Mouse (Mus musculus): ENCODE measurements around the gene Pld3.

The Pld3 gene

DNA sequence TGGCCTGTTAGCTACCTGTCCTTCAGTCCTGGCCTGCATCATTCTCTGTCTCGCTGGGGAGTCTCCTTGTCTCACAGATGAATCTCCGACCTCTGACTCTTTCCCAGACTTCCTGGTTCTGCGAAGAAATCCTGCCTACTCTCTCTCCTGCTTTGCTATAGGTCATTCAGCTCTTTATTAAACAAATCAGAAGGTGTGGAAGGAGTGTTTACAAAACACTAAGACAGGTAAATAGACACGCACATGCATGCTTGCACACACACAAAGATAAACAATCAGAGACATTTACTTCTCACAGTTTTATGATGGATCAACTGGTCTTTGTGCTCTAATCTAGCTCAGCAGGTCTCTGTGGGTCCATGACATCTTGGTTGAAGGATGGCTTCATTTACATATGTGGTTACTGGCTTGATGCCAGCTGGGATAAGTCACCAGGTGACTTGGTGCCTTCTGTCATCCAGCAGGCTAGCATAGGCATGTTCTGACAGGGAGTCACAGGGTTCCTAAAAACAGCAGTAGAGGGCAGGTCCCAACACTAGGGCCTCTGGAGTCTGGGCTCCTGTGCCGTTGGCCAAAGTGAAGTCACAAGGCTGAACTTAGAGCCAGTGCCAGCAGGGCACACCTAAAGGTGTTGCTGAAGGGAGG is 16.7 kb upstream of the Pld3 start:
- DNase-seq (ENCODE audit: low read depth): no peak

DNA sequence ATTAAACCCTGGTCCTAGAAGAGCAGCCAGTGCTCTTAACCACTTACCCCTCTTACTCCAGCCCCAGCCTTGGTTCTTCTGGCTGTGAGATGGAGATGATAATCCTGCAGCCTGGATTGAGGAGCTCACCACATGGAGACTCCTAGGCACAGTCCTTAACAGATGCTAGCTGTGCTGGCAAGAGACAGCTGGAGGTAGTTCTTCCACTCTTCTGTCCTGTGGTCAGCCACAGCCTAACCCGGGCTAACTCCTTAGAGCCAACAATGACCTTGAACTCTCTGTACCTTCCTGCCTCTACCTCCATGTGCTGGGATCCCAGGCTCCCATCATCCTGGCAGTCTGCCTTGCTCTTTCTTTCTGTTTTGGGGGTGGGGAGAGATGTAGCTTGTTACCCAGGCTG is 8.0 kb upstream of the Pld3 start:
- no peak for DNase-seq (ENCODE audit: low read depth)

DNA sequence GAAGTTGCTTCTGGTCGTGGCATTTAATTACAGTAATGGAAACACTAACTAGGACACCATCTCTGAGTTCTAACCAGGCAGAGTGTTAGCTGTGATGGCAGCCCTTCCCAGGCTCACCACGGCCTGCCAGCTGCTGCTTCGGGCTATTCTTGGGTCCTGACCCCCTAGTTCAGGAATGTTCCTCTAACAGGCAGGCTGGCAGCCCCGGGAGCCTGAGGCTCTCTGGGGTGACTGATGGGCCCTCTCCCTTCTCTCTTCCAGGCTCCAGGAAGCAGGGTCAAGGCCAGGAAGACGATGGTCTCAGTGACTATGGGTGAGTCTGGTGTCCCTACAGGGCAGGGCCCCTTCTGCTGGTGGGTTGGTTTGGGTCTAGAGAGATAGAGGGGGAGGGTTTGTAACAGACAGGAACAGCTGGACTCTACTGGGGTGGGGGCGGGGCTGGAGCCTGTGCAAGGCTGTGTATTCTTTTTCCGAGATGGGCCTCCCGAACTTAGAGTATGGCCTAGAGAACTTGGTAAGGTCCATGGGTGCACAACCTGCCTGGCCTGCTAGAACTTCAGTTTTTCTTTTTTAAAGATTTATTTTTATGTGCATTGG is 7.4 kb upstream of the Pld3 start:
- no peak for DNase-seq (ENCODE audit: low read depth)

DNA sequence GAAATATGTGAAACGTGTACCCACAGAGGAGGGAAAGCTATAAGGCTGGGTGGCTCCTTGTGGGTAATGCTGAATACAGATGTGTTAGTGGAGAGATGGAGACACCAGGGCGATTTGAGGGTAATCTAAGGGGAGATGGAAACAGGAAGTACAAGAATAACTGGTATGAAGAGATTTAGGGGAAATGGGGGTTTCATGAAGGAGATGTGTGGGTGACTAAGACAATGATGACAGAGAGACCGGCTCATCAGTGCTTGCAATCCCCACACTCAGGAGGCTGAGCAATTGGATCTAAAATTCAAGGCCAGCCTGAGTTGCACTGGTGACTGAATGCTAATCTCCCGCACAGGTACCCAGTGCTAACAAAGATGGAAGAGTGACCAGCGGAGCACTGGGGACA is 948 bp downstream of the Pld3 start:
- peak; percentile 39 for DNase-seq (ENCODE audit: low read depth)

DNA sequence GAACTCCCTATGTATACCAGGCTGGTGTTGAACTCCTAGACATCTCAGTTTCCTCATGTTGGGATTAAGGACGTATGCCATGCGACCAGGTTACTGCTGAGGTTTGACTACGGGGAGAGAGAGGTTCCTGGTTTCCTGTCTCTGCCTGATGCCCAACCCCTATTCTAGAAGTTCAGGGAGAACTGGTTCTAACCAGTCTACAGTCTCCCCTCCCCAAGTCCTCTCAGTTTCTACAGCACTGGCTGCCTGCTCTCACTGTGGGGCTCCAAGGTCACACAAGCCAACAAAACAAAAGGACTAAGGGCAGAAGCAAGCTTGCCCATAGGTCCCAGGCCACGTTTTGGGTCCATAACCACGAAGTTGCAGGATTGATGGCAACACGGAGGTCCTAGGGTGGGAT is 3.4 kb downstream of the Pld3 start:
- DNase-seq (ENCODE audit: low read depth): no peak

DNA sequence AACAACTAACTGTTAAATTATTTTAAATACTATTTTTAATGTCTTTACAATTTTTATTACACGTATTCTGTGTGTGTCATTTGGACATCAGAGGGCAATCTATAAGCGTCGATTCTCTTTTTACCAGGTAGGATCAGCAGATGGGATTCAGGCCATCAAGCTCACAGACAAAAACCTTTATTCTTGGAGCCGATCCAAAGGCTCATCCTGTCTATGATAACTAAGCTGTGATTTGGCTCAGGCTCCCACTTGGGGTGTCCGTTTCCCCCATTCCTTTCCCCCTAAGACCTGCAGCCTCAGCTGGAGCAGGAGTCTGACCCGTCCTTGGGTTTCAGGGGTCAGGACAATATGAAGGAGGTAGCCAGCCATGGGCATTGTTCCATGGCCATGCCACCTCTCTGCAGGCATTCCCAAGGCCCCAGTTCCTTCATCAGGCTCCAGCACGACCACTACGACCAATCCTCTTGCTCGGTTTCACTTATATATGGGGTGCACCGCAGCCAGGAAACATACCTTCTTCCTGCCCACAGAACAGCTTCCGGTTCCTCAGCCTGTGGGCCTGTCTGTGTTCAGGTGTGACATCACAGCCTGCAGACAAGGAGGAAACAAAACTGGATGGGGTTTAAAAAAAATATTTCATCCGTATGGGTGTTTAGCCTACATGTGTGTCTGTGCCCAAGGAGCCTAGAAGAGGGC is 8.2 kb downstream of the Pld3 start:
- peak; percentile 93 for DNase-seq (ENCODE audit: low read depth)

DNA sequence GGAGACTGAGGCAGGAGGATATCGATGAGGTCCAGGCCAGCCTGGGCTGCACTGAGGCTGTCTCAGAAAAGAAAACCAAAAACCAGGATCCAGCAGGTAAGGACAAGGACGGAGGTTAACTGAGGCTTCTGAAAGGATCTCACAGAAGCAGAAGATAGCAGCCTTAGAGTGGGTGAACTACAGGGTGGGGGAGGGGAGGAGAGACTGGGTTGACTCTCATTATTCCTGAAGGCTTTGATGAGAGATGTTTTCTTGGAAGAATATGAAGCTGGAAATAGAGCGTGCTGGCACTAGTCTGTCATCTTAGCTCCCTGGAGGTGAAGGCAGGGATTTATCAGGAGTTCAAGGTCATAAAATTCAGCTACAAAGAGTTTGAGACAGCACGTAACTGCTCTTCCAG is 9.2 kb downstream of the Pld3 start:
- no peak for DNase-seq (ENCODE audit: low read depth)

DNA sequence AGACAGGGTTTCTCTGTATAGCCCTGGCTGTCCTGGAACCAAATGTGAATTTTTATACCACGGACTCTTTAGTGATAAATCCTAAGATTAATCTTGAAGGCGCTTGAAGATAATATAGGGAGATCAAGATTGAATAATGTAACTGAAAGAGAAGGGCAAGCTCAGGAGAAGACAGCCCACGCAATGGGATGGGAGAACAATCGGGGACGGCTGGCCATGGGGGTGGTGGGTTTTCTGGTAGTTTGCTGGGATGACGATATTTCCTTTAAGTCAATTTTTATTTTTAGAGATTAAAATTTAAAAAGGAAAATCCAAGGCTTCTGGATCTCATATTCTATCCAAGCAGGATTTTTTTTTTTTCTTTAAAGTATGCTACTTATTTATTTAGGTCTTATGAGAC is 10.0 kb downstream of the Pld3 start:
- DNase-seq (ENCODE audit: low read depth): no peak

DNA sequence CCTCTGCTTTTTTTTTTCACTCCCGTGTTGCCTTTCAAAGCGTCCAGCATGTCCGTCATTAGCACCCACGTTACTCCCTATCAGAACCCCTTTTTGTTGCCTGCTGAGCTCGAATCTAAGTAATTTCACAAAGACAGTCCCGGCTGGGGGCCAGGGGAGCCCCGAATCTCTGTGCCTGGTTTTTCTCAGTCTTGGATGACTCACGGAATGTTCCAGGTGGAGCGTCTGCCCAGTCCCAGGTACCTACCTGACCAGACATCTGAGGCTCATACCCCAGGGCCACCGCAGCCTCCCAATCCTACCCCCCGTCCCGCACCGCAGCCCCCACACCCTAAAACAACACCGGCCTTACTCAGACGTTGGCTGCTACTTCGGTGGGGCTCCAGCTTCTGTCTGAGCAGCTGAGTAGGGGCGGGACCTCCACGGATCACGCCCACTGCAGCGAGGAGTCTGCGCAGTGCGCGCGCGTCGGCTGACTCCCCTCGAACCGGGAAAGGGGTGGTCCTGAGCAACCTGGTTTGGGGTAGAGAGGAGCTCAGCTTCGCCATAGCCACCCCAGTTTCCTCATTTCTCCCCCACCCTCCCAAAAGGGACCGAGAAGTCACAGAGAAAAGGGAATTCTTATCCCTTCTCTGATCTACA is 10.5 kb downstream of the Pld3 start:
- DNase-seq (ENCODE audit: low read depth): peak; percentile 90

DNA sequence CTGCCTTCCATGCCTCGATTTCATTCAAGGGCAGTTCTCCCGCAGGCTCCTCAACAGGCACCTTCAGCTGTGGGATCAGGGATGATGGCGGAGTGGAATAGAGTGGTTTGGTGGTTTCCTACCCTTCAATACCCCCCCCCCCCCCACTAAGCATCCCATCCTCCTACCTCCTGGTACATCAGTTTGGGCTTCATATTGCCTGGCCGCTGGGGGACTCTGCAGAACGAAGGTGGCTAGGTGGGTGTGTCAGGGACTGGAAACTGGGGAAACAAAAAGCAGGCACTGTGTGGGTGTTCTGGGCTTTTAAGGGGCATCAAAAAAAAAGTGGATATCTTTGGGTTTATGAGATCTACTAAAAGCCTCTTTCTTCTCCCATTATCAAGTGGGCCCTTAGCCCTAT is 11.1 kb downstream of the Pld3 start:
- DNase-seq (ENCODE audit: low read depth): no peak

DNA sequence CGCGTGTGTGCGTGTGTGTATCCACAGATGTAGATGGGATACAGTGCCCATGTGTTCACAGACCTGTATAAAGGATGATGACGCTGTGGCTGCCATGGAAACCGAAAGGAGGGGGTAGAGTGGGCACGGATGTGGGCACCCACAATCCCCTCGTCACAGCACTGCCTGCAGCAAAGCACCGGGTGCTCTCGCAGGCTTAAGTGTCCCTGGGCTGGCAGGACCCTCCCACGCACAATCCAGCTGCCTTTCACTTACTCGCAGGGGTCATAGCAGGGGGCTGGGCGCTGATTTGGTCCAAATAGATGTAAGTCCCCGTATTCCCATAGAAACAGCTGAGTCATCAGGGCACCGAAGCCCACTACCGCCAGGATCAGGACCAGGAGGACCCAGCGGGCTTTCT is 11.6 kb downstream of the Pld3 start:
- DNase-seq (ENCODE audit: low read depth): peak; percentile 96

DNA sequence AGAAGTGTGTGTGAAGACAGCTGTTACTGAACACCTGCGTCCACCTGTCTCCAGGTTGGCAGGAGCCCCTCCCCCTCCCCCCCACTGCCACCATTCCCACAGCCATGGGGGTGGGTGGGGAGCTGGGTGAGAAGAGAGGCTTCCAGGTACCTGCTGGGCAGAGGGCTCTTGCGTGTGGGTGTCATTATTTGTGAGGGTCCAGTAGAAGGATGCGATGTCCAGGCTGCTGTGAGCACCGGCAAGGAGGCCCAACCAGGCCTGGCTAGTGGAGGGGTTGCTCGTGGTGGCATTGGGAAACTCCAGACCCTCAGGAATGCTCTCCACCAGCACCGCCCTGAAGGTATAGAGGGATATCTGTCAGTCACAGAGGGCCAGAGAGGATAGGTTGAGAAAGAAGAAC is 12.1 kb downstream of the Pld3 start:
- DNase-seq (ENCODE audit: low read depth): no peak

DNA sequence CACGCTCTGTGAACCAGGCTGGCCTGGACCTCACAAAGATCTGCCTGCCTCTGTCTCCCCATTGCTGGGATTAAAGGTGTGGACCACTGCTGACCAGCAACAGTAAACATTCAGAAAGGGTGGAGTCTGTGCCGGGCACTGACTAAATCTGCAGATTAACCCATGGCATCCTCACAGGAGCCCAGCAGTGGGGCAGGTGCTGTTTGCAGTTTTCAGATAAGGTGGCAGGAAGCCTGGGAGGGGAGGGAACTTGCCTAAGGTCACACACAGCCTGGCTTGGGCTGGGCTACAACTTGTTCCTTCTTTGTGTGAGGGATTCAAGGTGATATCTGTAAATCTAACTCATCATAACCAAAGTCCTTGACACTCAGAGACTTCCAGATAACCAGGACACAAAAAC is 12.5 kb downstream of the Pld3 start:
- DNase-seq (ENCODE audit: low read depth): peak; percentile 42

DNA sequence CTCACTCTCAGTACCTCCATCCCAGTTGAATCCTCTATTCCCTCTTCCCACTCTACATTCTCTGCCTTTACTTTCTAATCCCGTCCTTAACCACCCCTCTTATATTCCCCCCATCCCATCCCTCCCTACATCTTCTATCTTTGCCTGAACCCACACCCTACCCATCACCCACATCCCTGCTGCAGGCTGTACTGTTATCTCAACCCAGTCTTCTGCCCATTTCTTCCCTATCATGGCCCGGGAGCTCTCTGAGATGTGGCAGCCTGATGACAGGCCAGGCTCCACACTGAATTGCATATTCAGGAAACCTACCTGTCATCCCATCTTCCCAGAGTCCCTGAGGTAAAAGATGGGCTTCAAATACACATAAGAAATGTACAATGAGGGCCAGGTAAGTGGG is 14.2 kb downstream of the Pld3 start:
- no peak for DNase-seq (ENCODE audit: low read depth)

DNA sequence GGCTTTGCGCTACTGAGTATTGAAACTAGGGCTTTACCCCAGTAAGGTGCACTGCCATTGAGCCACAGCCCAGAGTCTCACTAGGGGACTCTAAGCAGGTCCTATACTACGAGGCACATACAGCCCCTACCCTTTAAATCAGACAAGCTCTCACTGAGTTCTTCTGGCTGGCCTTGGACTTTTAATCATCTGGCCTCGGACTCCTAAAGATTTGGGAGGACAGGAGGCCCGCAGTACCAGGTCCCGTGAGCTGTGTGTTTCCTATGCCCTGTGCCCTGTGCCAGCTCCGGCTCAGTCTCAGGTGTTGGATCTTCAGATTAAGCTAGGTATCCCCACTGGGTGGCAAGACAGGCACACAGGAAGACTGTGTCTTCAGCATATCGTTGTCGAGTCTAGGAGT is 15.0 kb downstream of the Pld3 start:
- DNase-seq (ENCODE audit: low read depth): no peak

DNA sequence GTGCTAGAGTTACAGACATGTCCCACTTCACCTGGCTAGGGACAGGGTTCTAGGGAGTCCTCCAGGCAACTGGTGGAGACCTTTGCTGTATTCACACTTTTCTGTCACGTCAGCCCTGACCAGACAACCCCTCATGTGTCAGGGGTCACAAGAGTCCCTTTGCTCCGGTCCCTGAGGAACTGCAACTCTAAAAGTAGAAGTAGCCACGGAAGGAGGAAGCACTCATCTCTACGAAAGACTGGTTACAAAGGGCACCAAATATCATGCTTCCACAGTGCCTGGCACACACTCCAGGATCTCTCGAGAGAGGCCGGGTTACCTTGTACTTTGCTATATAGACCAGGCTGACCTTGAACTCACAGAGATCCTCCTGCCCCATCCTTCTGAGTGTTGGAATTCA is 16.4 kb downstream of the Pld3 start:
- DNase-seq (ENCODE audit: low read depth): no peak

DNA sequence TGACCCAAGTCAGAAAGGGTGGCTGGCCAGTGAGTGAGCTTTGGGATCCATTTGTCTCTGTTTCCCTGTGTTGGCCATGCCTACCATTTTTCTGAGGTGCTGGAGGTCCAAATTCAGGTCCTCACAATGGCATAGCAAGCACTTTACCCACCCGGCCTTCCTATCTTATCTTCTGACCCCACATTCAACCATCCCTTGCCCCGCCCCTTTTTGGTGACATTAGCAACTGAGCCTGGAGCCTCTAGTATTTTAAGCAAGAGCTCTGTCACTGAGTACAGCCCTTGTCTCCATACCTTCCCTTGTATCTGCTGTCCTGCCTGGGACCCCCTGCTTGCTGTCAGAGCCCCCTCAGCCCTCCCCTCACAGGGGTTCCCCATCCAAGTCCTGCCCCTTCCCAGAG is 17.6 kb downstream of the Pld3 start:
- DNase-seq (ENCODE audit: low read depth): no peak

DNA sequence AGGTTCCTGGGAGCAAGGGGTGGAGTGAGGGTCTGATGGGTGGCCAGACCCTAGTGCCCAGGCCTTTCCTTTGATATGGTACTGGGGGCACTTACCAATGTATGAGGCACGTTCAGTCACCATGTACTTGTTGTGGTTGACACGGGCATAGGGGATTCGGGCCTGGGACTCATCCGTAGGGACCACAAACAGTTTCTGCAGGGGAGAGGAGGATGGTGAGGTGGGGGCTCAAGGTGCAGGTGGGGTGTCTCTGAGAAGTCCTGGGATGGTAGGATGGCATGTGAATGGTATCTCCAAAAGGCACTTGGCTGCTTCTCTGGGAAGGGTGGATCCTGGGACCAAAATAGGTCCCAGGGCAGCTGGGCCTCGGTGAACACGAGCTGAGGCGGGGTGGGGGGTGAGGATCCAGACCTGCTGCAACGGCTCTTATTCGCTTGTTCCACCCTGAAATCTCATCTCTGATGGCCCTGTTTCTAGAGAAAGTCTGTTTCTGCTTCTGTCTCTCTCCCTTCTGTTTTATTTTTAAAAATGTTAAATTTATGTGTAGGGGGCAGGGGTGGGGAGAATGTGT is 20.5 kb downstream of the Pld3 start:
- DNase-seq (ENCODE audit: low read depth): no peak

DNA sequence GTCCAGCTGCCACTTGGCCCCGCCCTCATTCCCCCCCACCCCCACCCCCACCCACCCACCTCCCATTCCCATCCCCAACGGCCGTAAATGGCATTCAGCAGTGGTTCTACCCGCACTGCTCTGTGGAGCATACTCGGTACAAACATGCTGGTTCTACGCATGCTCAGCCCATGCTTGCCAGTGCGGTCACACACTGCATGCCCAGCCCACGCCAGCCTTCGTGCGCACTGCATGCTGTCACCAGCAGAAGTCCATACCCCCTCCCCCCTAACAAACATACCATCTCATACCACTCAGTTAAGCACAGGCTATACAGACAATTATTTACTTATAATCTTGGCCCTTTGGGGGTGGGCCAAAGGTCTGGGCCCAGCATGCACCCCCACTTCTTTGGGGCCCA is 21.3 kb downstream of the Pld3 start:
- DNase-seq (ENCODE audit: low read depth): no peak

DNA sequence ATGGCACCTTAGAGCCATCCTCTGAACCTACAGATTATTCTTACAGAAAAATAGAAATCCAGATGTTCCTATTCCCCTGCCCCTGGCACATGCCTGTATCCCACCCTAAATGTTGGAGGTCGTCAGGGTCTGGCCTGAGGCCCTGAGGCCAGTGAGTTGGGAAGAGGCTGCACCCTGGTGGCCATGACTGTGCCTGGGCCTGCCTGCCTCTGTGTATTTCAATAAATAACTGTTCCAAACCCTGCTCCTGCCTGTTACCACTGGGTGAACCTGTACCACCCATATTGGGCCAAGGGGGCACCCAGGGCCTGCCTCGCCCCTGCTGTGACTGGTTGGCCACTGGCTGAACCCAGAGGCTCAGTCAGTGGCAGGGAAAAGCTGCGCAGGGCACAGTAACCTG is 22.1 kb downstream of the Pld3 start:
- DNase-seq (ENCODE audit: low read depth): no peak

DNA sequence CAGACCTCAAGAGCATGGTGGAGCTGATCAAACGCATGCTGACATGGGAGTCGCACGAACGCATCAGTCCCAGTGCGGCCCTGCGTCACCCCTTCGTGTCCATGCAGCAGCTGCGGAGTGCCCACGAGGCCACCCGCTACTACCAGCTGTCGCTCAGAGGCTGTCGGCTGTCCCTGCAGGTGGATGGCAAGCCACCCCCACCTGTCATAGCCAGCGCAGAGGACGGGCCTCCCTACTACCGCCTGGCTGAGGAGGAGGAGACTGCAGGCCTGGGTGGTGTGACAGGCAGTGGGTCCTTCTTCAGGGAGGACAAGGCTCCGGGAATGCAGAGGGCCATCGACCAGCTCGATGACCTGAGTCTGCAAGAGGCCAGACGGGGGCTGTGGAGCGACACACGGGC is 23.9 kb downstream of the Pld3 start:
- no peak for DNase-seq (ENCODE audit: low read depth)

DNA sequence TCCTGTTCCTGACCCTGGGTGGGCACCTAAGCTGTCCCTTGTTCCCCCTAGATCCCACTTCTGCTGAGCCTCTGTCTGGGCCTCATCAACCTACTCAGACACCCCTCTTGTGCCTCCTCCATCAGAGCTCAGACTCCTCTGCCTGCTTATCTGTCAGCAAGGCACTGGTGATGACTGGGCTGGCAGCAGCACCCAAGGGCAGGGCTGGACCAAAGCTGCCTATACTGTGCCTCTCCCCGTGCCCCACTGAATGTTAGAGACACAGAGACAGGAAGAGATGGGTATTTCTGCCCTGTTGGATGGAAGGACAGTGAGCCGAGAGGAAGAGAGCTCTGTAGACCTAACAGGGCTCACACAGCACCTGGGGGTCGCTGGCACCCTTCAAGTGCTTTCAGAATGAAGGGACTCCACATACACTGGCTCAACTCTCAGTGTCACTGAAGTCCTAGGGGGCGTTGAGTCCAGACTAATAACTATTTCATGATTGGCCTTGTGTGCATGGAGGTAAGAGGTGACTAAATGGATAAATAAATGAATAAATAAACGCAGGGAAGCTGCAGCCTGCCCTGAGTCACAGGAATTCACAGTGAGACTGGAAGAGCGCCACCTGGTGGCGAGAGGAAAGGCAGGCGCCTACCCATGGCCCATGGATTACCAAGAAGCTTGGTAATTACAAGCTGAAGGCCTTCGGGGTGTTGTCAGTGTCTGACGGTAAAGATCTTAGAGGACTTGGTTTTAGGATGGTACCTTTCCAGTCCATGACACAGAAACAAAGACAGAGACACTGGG is 26.8 kb downstream of the Pld3 start:
- DNase-seq (ENCODE audit: low read depth): peak; percentile 90

Data from induced T-regulatory cell, adult 2 months (primary cell).